Mouse (Mus musculus): Measurements from ENCODE around the gene Rag1. TPM values are rescaled to one million over a fixed set of nuclear protein-coding genes. Genes with fewer than 3 reads are reported as not detected.

The Rag1 gene
- total and polyA plus RNA-seq, 3 experiments = under 0.01 TPM; not detected in 2

GRCm38 (mm10) chr2:101660536-101660935 is 11.2 kb upstream of the Rag1 start:
- Histone ChIP-seq H3K36me3 (ENCODE audit: control insufficient read depth in 1 of 2, insufficient read depth in 2 of 2, low read length in 2 of 2) (no peaks in the 10 kb centered on the region), H3K27ac (ENCODE audit: control insufficient read depth, low read depth, low read length) (no peak overlapping the region), H3K9ac (ENCODE audit: control insufficient read depth, low read depth, low read length, poor library complexity, severe bottlenecking) (no peak overlapping the region), H3K9me3 (replicated peaks; ENCODE audit: insufficient read depth, low read length) (no peaks in the 10 kb centered on the region), H3K4me3 (ENCODE audit: control insufficient read depth in 1 of 2, insufficient read depth in 1 of 2, low read depth in 2 of 2, low read length in 2 of 2) (no peak overlapping the region), H3K79me2 (ENCODE audit: control insufficient read depth, insufficient read depth, low read length, poor library complexity) (no peaks in the 10 kb centered on the region), H3K4me1 (ENCODE audit: control insufficient read depth in 1 of 2, insufficient read depth in 2 of 2, low read length in 2 of 2) (no peaks in the 10 kb centered on the region), H3K27me3 (ENCODE audit: control insufficient read depth in 1 of 2, insufficient read depth in 2 of 2, low read length in 2 of 2) (peaks cover 2 to 5% of the 10 kb centered on the region in 2 experiments)
- DNase-seq (ENCODE audit: low read depth, low spot score) = no peak
- TF ChIP-seq UBTF (IDR thresholded peaks at IDR 0.05; ENCODE audit: borderline replicate concordance, insufficient read depth, low read depth, low read length) (no peak), RAD21 (IDR thresholded peaks at IDR 0.05; ENCODE audit: low read depth, low read length) (no peak), HCFC1 (IDR thresholded peaks at IDR 0.05; ENCODE audit: low read depth, low read length) (no peak), JUND (IDR thresholded peaks at IDR 0.05; ENCODE audit: low read depth, low read length) (no peak), KAT2A (conservative IDR thresholded peaks at IDR 0.05; ENCODE audit: low read depth, low read length) (no peak), NRF1 (IDR thresholded peaks at IDR 0.05; ENCODE audit: insufficient read depth, low read depth, low read length, poor library complexity, severe bottlenecking) (no peak), TCF12 (IDR thresholded peaks at IDR 0.05; ENCODE audit: low read depth, low read length) (no peak), TBP (IDR thresholded peaks at IDR 0.05; ENCODE audit: low read depth, low read length) (no peak), NELFE (IDR thresholded peaks at IDR 0.05; ENCODE audit: low read depth, low read length) (no peak), EP300 (IDR thresholded peaks at IDR 0.05; ENCODE audit: low read depth in 1 of 2, low read length in 2 of 2) (no peak), SIN3A (IDR thresholded peaks at IDR 0.05; ENCODE audit: low read length) (no peak), ZC3H11A (IDR thresholded peaks at IDR 0.05; ENCODE audit: low read depth, low read length) (no peak), BHLHE40 (IDR thresholded peaks at IDR 0.05; ENCODE audit: borderline replicate concordance, low read depth, low read length) (no peak), USF2 (IDR thresholded peaks at IDR 0.05; ENCODE audit: borderline replicate concordance in 1 of 2, insufficient read depth in 1 of 2, low read depth in 1 of 2, low read length in 2 of 2) (no peak), GABPA (IDR thresholded peaks at IDR 0.05; ENCODE audit: low read depth, low read length) (no peak), ZNF384 (IDR thresholded peaks at IDR 0.05; ENCODE audit: low read depth, low read length) (no peak)

- H3K27me3 ChIP-seq (ENCODE audit: control insufficient read depth in 1 of 2, insufficient read depth in 2 of 2, low read length in 2 of 2) = no peaks in the 10 kb centered on the region; a peak in 2 of 4 replicates
- peak overlapping the region; percentile 33; the same call in 1 of the 2 replicates for H3K9ac ChIP-seq (ENCODE audit: control insufficient read depth, low read depth, low read length, poor library complexity, severe bottlenecking)
Observed at GRCm38 (mm10) chr2:101652921-101653597, 3.8 kb upstream of the Rag1 start.

More at GRCm38 (mm10) chr2:101652921-101653597, 3.8 kb upstream of the Rag1 start:
- H3K4me1 ChIP-seq (ENCODE audit: control insufficient read depth in 1 of 2, insufficient read depth in 2 of 2, low read length in 2 of 2) = peaks cover 0 to 4% of the 10 kb centered on the region in 2 experiments; a peak in 1 of 4 replicates
- 0 out of 4 replicates have a peak, but pooled peaks cover 0 to 2% of the 10 kb centered on the region in 2 experiments for H3K36me3 ChIP-seq (ENCODE audit: control insufficient read depth in 1 of 2, insufficient read depth in 2 of 2, low read length in 2 of 2)
- TF ChIP-seq POLR2AphosphoS2 (IDR thresholded peaks at IDR 0.05; ENCODE audit: low read length) (no peak), SMC3 (IDR thresholded peaks at IDR 0.05; ENCODE audit: low read depth, low read length) (peak; percentile 81), ZC3H11A (IDR thresholded peaks at IDR 0.05; ENCODE audit: low read depth, low read length) (peak; percentile 74), CTCF (IDR thresholded peaks at IDR 0.05 in 2 of 3, conservative IDR thresholded peaks at IDR 0.05 in 1 of 3; ENCODE audit: control insufficient read depth in 1 of 3, insufficient read depth in 1 of 3, low read depth in 2 of 3, low read length in 3 of 3, poor library complexity in 1 of 3, severe bottlenecking in 1 of 3) (peak; percentile 55 to 86 (median 76)), EP300 (IDR thresholded peaks at IDR 0.05; ENCODE audit: low read depth in 1 of 2, low read length in 2 of 2) (no peak), POLR2AphosphoS5 (IDR thresholded peaks at IDR 0.05; ENCODE audit: borderline replicate concordance, low read depth, low read length) (no peak), RAD21 (IDR thresholded peaks at IDR 0.05; ENCODE audit: low read depth, low read length) (peak; percentile 91)
- H3K4me3 ChIP-seq (ENCODE audit: control insufficient read depth in 1 of 2, insufficient read depth in 1 of 2, low read depth in 2 of 2, low read length in 2 of 2) = peak overlapping the region; percentile 36 to 59
- H3K27ac ChIP-seq (ENCODE audit: control insufficient read depth, low read depth, low read length) = no peak overlapping the region
- DNase-seq (ENCODE audit: low read depth, low spot score) = peak; percentile 76
- no peaks in the 10 kb centered on the region for H3K79me2 ChIP-seq (ENCODE audit: control insufficient read depth, insufficient read depth, low read length, poor library complexity)
- H3K9me3 ChIP-seq (replicated peaks; ENCODE audit: insufficient read depth, low read length) = no peaks in the 10 kb centered on the region
